Mouse (Mus musculus): ENCODE results near the gene Fam214b.

DNA sequence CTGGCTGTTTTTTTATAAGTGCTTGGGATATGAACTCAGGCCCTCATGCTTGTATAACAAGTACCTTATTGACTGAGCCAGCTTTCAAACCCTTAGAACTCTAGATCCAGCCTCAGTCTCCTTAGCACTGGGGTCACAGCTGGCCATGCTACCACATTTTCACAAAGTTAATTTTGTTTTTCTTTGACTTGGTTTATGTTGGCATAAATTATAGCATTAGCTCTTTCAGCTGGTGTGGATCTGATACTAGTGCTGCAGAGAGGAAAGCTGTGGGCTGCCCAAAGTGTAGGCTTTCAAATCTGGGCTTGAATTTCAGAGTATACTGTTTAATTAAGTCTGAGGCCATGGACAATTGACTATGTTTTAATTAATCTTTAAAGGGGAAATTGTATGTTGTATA lies 28.9 kb upstream of the Fam214b start:
- TF ChIP-seq CHD2 (IDR thresholded peaks at IDR 0.05; ENCODE audit: low read depth, low read length) (no peak), HCFC1 (IDR thresholded peaks at IDR 0.05; ENCODE audit: borderline replicate concordance, insufficient read depth, low read length) (no peak), ZC3H11A (IDR thresholded peaks at IDR 0.05; ENCODE audit: borderline replicate concordance, low read depth, low read length) (no peak)
